Mouse (Mus musculus) embryo, embryonic 11 days (tissue): Measurements from ENCODE around the gene Twist2.

ENCODE experiments used
- DNase-seq: peaks from one replicate; pipeline ENCODE4 v3.0.0-alpha.2; 2015

Twist2 gene

DNA sequence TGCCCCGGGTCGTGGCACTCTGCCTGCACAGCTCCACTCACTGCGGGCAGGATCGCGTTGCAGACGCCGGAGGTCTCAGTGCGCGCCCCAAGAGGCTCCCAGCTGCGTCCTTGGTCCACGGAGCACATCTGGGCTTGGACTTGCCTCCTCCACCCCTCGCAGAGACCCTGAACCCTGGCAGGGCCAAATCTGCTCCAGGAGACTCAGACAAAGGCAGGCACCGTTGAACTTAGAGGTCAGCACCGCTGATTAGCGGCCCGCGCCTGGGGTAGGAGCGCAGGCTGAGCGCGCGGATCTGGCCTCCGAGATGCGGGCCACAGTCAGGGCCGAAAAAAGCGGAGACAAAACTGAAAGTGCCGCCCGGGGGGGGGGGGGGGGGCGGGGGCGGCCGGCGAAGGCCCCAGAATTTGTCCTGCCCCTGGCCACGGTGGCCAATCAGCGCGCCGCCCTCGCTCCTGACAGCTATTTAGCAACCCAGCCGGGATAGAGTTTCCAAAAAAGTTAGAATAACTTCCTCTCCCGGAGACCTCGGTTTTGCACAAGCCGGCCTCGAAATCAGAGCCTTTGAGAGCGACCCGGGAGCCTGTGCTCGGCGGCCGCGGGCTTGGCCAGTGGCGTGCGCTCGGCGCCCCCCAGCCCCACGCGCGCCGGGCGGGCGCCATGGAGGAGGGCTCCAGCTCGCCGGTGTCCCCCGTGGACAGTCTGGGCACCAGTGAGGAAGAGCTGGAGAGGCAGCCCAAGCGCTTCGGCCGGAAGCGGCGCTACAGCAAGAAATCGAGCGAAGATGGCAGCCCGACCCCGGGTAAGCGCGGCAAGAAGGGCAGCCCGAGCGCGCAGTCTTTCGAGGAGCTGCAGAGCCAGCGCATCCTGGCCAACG is at the start of gene Twist2:
TSS of gene Twist2 (plus strand) at position 495 of the 877 bp plus-strand sequence.
- peak; percentile 89 for DNase-seq

DNA sequence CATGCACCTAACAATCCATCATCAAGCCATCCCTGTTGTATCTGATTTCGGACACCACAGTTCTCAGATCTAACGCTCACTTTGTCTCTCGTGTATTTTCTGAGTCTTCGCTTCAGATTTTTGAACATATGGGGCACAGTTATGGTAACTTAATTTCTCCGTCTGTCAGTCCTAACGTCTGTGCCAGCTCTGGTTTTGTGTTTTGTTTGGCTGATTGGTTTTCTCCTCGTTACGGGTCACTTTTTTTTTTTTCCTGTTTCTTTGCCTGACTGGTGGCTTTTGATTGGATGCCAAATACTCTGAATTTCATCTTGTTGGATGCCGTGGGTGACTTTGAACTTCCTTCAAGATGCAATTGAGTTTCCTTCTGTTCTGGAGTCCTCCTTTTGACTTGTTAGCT is 48.3 kb upstream of the Twist2 start:
- DNase-seq = no peak

- DNase-seq = peak; percentile 90
Observed at GRCm38 (mm10) chr1:91755102-91755501, 46.2 kb upstream of the Twist2 start.

DNA sequence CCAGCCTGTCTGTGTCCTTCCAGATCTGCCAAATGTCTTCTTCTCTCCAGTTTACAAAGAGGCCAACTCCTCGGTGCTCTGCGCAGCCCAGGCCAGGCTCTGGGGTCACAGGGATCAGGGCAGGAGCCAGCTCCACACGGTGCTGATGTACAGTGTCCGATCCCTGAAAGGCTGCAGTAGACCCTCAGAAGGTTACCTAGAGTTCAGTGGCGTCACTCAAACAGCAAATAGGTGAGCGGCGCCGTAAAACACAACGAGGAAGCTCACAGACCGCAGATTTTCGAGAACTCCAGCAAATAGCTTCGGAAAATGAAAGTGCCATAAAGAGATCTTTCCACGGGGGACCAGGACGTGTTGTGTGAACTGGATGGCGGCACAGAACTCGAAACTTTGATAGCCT is 44.0 kb upstream of the Twist2 start:
- peak; percentile 54 for DNase-seq

GRCm38 (mm10) chr1:91758143-91758542 is 43.1 kb upstream of the Twist2 start:
- DNase-seq = no peak

DNA sequence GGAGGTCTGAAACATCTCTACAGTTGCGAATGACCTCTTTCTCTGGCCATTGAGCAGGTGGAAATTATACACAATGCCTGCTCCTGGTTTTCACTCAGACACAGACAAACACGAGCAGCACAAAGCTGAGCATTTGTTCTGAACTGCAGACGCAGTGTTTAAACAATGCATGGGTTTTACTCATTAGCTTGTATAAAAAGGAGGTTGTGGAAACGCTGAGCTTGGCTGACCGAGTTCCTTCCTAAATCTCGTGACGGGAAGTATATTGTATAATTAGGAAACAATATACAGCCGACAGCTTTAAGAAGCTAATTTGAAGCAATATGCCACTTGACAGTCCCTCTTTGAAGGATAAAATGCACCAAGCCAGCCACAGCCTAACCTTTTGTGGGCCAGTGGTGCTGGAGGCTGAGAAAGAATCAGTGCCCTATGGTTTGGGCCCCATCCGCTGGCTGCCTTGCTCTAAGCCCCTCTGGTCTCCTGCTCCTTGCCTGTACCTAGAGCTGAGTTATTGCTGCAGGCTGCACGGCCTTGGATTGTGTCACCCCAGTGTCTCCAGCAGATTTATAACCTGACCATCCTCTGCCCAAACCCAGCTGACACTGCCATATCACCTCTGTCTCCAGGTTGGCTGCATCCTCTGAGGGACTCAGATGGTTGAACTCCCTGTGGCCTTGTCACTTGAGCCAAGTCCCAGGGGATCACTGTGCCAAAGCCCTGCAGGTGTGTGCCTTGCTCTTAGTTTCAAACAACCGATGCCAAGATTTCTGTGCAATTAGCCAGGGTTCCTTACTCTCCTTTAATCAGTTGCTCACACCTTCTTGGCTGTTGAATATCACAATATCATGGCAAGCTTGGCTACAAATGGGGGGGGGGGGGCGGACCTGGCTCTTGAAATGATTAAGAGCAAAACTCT is 42.4 kb upstream of the Twist2 start:
- peak; percentile 39 for DNase-seq

DNA sequence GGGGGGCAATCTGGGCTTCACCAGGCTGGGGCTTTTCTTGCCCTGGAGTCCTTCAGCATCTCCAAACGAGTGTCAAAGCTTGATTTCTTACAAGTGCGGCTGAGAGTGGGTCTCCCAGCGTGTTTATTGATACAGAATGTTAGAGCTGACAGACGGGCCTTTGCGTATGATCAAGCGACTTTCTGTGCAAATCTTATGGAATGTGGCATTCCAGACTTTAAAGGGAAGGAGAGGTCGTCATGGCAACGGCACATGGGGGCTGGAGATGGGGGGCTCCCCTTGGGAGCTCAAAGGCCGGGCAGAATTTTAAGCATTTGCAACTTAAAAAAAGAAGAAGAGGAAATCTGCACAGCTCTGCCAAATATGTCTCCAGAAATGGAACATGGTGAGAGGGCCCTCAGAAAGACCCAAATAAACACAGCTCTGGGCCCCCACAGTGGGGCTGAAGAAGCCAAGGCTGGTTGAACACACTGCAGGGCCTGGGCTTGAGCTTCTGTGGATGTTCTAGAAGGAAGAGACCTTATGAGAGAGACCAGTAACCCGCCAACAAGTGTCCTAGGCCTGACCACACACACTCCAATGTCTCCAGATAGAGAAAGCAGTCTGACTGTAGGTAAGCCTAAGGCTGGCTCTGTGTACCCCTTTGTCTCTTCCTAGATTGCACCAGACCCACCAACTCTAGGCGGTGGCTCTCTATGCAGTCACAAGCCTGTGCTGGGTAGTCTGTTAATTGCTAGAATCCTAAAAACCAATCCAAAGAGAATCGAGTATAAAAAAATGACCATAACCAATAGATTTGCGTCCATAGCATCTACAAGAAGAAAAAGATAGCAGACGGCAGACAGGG is 40.9 kb upstream of the Twist2 start:
- peak; percentile 83 for DNase-seq

GRCm38 (mm10) chr1:91762528-91763091 is 38.7 kb upstream of the Twist2 start:
- DNase-seq = no peak

DNA sequence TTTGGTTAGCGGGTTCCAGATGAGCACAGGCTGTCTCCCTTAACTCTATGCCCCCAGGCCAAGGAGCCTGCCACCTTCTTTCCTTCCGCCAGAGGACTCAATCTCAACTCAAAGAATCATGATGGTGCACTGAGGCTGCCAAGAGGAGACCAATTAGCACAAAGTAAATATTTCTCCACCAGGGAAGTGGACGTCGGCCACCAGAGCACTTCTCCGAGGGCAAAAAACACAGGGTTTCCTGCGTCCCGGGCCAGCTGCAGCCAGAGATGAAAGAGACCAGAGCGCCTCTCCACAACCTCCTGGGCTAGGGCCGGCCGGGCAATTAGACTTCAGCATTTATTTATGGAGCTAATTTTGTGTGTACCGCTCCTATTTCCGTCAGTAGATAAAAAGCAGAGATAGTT is 31.0 kb upstream of the Twist2 start:
- peak; percentile 52 for DNase-seq

- peak; percentile 50 for DNase-seq
Observed at GRCm38 (mm10) chr1:91770676-91771075, 30.6 kb upstream of the Twist2 start.

GRCm38 (mm10) chr1:91776928-91777327 is 24.3 kb upstream of the Twist2 start:
- no peak for DNase-seq

DNA sequence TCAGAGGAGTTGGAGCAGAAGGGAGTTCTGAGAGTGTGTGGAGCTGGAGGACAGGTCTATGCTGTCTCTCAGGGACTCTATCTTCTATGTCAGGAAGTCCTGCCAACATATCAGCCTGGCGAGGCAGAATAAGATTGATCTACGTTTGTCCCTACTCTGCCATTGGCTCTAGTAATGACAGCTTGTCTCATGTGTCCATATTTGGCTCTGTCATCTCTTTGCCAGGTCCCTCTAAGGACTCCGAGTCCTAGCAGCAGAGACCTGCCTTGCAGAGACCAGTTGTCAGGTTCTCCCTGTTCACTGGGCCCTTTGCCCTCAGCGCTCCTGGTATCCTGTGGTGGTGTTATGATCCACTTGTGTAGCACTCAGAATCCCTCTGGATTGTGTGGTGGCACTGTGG is 21.4 kb upstream of the Twist2 start:
- no peak for DNase-seq

DNA sequence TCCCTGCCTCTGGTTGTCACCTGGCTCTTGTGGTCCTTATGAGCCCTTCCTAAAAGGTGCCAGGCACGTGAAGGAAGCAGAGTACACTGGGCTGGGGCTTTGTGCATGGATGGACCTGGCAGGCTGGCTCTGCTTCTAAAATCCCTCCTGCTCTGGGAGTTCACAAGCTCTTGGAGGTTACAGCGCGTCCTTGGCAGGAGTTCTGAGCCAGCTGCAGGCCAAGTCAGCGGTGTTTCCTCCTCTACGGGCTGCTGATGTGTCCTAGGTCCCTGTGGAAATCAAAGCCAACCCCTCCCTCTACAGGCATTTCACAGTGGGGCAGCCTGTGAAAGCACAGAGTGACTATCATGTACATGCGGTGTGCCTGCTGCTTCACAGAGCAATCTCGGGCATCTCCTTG is 20.1 kb upstream of the Twist2 start:
- DNase-seq = no peak

GRCm38 (mm10) chr1:91784162-91784561 is 17.1 kb upstream of the Twist2 start:
- no peak for DNase-seq

DNA sequence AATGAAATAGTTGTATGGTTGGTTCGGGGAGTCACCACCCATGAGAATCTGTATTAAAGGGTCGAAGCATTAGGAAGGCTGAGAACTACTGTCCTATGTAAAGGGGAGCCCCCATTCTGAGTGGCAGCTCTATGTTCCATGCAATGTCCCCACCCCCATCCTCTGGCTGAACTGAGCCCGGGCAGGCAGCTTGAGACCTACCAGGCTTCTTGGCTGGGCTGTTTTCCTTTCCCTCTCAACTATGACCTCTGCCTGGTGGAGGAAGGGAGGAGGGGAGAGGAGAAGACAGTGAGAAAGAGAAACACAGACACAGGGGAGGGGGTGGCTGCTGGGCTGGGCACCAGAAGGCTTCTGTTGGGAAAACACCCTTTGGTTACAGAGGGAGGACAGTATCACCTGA is 1.9 kb upstream of the Twist2 start:
- DNase-seq = peak; percentile 68

GRCm38 (mm10) chr1:91800348-91800747 is 913 bp upstream of the Twist2 start:
- peak; percentile 73 for DNase-seq

GRCm38 (mm10) chr1:91801844-91802366 is 644 bp downstream of the Twist2 start:
- no peak for DNase-seq

GRCm38 (mm10) chr1:91802406-91803121 is 1.3 kb downstream of the Twist2 start:
- peak; percentile 51 for DNase-seq

DNA sequence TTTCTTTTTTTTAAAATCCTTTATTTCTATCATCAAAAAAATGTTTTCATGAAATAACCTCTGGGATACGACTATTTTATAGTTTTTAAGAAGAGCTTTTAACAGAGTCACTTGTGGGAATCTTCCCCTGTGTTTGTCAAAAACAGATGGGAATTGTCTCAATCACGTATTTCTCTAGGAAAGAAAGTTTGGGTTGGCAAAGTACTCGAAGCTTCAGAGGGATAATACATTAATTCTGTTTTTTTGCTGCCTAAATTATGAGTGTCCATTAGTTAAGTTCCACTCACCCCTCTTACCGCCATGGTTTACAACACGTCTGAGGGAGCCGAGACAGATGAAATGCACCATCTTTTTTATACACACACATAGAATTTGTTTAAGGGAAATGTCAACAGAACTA is 2.2 kb downstream of the Twist2 start:
- no peak for DNase-seq

DNA sequence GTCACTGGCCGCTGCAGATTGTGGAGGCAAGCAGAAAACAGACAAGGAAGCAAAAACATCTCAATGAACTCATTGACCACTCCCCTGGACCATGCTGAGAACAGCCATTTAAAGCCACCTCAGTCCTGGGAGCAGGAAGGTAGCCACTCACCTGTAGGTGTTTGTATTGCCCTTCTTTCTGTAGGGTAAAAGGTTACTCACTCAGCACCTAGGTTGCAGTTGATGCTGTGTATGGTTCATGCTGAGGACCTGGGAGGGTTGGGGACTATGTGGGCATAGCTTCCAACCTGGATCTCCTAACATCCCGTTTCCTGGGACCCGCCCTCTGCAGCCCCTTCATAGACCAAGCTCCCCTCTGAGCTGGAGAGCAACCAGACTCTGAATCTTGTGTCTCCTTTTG is 14.8 kb downstream of the Twist2 start:
- no peak for DNase-seq

- no peak for DNase-seq
Observed at GRCm38 (mm10) chr1:91816571-91816970, 15.3 kb downstream of the Twist2 start.
